Mouse (Mus musculus): ENCODE results near the gene Dpp6.

DNA sequence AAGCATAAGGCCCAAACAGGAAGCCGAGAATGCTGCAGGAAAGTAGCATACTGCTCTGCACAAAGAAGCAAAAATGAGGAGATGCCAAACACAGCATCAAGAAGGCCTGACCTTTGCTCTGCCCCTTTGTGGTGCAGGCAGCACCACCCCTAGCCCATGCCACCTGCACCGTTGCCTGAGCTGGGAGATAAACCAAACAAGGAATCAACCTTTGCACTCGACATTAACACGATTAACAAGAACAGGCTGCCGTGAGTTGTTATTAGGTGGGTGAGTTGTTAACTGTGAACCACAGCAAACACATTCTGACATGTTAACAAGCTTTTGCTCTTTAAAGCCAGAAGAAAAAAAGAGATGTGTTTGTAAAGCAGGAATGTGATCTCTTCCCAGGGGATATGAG is 239.4 kb downstream of the Dpp6 start:
- TF ChIP-seq EP300 (optimal IDR thresholded peaks at IDR 0.05) (no peak), CTCF (IDR thresholded peaks at IDR 0.05; ENCODE audit: low read depth) (no peak)
